Mouse (Mus musculus): ENCODE results near the gene Polr2l.

GRCm38 (mm10) chr7:141501820-141502555 lies 27.1 kb upstream of the Polr2l start:
- TF ChIP-seq CTCF (IDR thresholded peaks at IDR 0.05; ENCODE audit: insufficient read depth, low read length), result no peak
- TF ChIP-seq POLR2A (IDR thresholded peaks at IDR 0.05; ENCODE audit: borderline replicate concordance, extremely low read depth, low read depth, low read length), result no peak
